Mouse (Mus musculus): ENCODE measurements at regions not wholly inside any gene's neighbourhood (a gene's known extent, or its start where the extent isn't known, plus 50 kb on each side); places are given as distances from the start of the nearest gene placed in this dataset.

- TF ChIP-seq CTCF (IDR thresholded peaks at IDR 0.05; ENCODE audit: extremely low read depth, insufficient read length, insufficient replicate concordance, low read depth, low read length) (no peak), POLR2A (IDR thresholded peaks at IDR 0.05; ENCODE audit: low read depth, low read length) (no peak)
Measured at GRCm38 (mm10) chr13:98551471-98552020, 59.7 kb upstream of the Gm10320 start.

Measured in small intestine, adult 2 months (tissue).